Mouse (Mus musculus) heart, postnatal 36 days (tissue): Measurements from ENCODE around the gene Gm6871. TPM values are rescaled to one million over a fixed set of nuclear protein-coding genes. Genes with fewer than 3 reads are reported as not detected.
"Not testable (repeated sequence)": the region's sequence is repeated elsewhere in the genome, so short reads cannot be mapped to it uniquely, and the experiment has no call there.

Source experiments
- DNase-seq, 2 experiments: peaks; one replicate each; pipeline ENCODE4 v3.0.0; 2021 to 2022
- intact Hi-C: fragments of 180-260 bp; cut with DNase I; formaldehyde crosslinking; loops from one replicate; pipeline ENCODE4 v1.15.1; 2025
- total RNA-seq, 2 experiments: library from RNA; stranded (reverse); gene quantifications; 2 replicates each; pipeline ENCODE4 v1.2.3; 2021

Gene Gm6871
- not detected for total RNA-seq

- intact Hi-C loops, DNase-seq: not testable (repeated sequence)
These were observed at the start of gene Gm6871 for GRCm38 (mm10) chr7:41573562-41573961. TSS of gene Gm6871 (minus strand) at chr7:41573662.

- DNase-seq, intact Hi-C loops: not testable (repeated sequence)
These were observed 42.8 kb upstream of the Gm6871 start for GRCm38 (mm10) chr7:41616241-41616640.

- intact Hi-C loops: no loop called here
These were observed 38.2 kb upstream of the Gm6871 start for GRCm38 (mm10) chr7:41611654-41612053.

GRCm38 (mm10) chr7:41599932-41600548 is 26.6 kb upstream of the Gm6871 start:
- intact Hi-C loops: loop anchor here (2.0 to 10.0 kb wide), 4 partner anchors 33 to 902 kb away; partner anchors contain the start of genes AI987944, AW146154, Gm20449 and Zfp788
- no peak for DNase-seq

More at GRCm38 (mm10) chr7:41611654-41612053, 38.2 kb upstream of the Gm6871 start:
- DNase-seq: no peak

GRCm38 (mm10) chr7:41599034-41599813 is 25.8 kb upstream of the Gm6871 start, which contains the start of gene 2610021A01Rik:
TSS of gene 2610021A01Rik (plus strand) at chr7:41599230.
- intact Hi-C loops: loop anchor here (2.0 to 10.0 kb wide), 4 partner anchors 34 to 903 kb away; partner anchors contain the start of genes AI987944, AW146154, Gm20449 and Zfp788
- peak; percentile 83 to 84 for DNase-seq

- DNase-seq: no peak
- intact Hi-C loops: loop anchor here (2.0 to 10.0 kb wide), 4 partner anchors 34 to 904 kb away; partner anchors contain the start of genes AI987944, AW146154, Gm20449 and Zfp788
These were observed 25.2 kb upstream of the Gm6871 start for GRCm38 (mm10) chr7:41598615-41599014.

- DNase-seq, intact Hi-C loops: not testable (repeated sequence)
These were observed 14.4 kb upstream of the Gm6871 start for GRCm38 (mm10) chr7:41587831-41588230.

- intact Hi-C loops: no loop called here
- DNase-seq: no peak
These were observed 8.6 kb upstream of the Gm6871 start for GRCm38 (mm10) chr7:41582028-41582427.

GRCm38 (mm10) chr7:41577956-41578355 is 4.5 kb upstream of the Gm6871 start:
- intact Hi-C loops: no loop called here
- DNase-seq: no peak

- intact Hi-C loops: no loop called here
- no peak for DNase-seq
These were observed 12.8 kb downstream of the Gm6871 start for GRCm38 (mm10) chr7:41560681-41561080.

- intact Hi-C loops: no loop called here
- DNase-seq: no peak
These were observed 60.8 kb downstream of the Gm6871 start for GRCm38 (mm10) chr7:41512672-41513071.

- intact Hi-C loops: no loop called here
- no peak for DNase-seq
These were observed 61.3 kb downstream of the Gm6871 start for GRCm38 (mm10) chr7:41512207-41512606.

GRCm38 (mm10) chr7:41502402-41502801 is 71.1 kb downstream of the Gm6871 start:
- intact Hi-C loops: no loop called here
- DNase-seq: no peak

- intact Hi-C loops: no loop called here
- DNase-seq: peak; percentile 64 to 67
These were observed 73.1 kb downstream of the Gm6871 start for GRCm38 (mm10) chr7:41500151-41500934.

GRCm38 (mm10) chr7:41499389-41500049 is 73.9 kb downstream of the Gm6871 start, which contains the start of the genes Gm20449 and AW146154:
TSS of gene Gm20449 (minus strand) at chr7:41499417.
TSS of gene AW146154 (minus strand) at chr7:41499890.
- peak; percentile 99 for DNase-seq
- intact Hi-C loops: loop anchor here (1.0 to 10.0 kb wide), 4 partner anchors 98 to 1795 kb away; partner anchors contain the start of genes 2610021A01Rik and AI987944

- intact Hi-C loops: loop anchor here (1.0 to 10.0 kb wide), 4 partner anchors 98 to 1796 kb away; partner anchors contain the start of genes 2610021A01Rik and AI987944
- DNase-seq: not testable (repeated sequence)
These were observed 74.5 kb downstream of the Gm6871 start for GRCm38 (mm10) chr7:41499018-41499388.

GRCm38 (mm10) chr7:41498464-41498863 is 75.0 kb downstream of the Gm6871 start:
- intact Hi-C loops: loop anchor here (5.0 to 10.0 kb wide), 2 partner anchors 99 to 1796 kb away; partner anchors contain the start of gene 2610021A01Rik
- not testable (repeated sequence) for DNase-seq

GRCm38 (mm10) chr7:41497871-41498270 is 75.6 kb downstream of the Gm6871 start:
- intact Hi-C loops: loop anchor here (5.0 to 10.0 kb wide), 2 partner anchors 99 to 1797 kb away; partner anchors contain the start of gene 2610021A01Rik
- no peak for DNase-seq
